In the genomic region with DNA sequence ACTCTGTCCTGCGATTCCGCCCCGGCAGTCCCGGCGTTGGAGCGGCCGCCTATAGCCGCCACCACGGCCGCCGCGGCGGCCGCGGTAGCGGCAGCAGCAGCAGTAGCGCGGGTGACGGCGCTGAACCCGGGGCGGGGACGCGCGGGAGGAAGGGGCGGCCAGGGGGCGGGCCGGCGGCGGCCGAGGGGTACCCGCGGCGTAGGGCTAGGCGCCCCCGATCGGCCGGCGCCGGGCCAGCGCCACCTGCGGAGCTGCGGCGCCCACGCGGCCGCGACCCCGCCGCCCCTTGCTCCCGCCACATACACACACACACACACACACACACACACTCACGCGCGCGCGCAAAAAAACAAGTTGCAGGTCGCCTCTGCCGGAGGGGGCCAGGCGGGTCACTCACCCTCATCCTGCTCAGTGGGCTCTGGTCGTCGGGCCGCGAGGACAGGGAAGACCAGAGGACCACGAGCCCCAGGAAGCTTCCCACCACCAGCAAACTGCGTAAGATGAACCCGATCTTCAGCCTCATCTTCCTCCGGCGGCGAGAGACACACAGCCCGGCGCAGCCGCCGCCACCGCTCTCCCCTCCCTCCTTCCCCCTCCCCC, we compare ENCODE assay signal across 8 mouse cellular contexts. TPM values are rescaled to one million over a fixed set of nuclear protein-coding genes. Genes with fewer than 3 reads are reported as not detected.
DNase-seq lines count a peak whose midpoint lies in the region; ATAC-seq lines count a peak whose summit lies in the region.

A gene (minus strand): TSS at position 577 of the 600 bp plus-strand sequence.

- ATAC-seq in inflammation-experienced regulatory T-cells, adult 6 months: peak; percentile 52

- DNase-seq in WW6 (ENCODE audit: low read depth, low spot score): peak; percentile 28
- DNase-seq in cerebellum, postnatal 25 days: peak; percentile 81 to 83
- peak; percentile 67 for DNase-seq in gastrocnemius, postnatal 14 days
- peak; percentile 49 to 60 for DNase-seq in left cerebral cortex, postnatal 36 days (ENCODE audit: low spot score in 2 of 2)
- peak; percentile 68 for DNase-seq in mesoderm, embryonic 11.5 days (ENCODE audit: low read depth, low spot score)
- DNase-seq in right cerebral cortex, postnatal 36 days (ENCODE audit: low spot score in 2 of 2): peak; percentile 9 to 24
- DNase-seq in urinary bladder, postnatal 4 days (ENCODE audit: low spot score in 2 of 2): peak; percentile 65 to 67

- intact Hi-C loops in gastrocnemius, postnatal 14 days (cut with DNase I; ENCODE audit: low total_unique reads): loop anchor here (10.0 kb wide), 1 partner anchor 78 kb away; no protein-coding TSS in a partner anchor
- intact Hi-C loops in left cerebral cortex, postnatal 36 days (cut with DNase I): loop anchor here (5.0 kb wide), 2 partner anchors 75 to 140 kb away; no protein-coding TSS in a partner anchor

RNA-seq across cellular contexts. Expression of the gene that starts here (rescaled TPM):
- total RNA-seq in gastrocnemius, postnatal 14 days (2021): 1 to 10 TPM; 3.5 to 4.9 TPM
- polyA plus RNA-seq in inflammation-experienced regulatory T-cells, adult 6 months (2017; shearing (Covaris generic)): 10 to 100 TPM; 27.5 to 30.5 (median 29.3) TPM
- total RNA-seq in left cerebral cortex, postnatal 36 days (2021): 1 to 10 TPM; 7.5 to 9.8 TPM

Comparison
In these comparisons a context has a peak if more than half of its experiments do, and no peak if none do; other contexts are left out.
1. Peak in every context shown above with its lines: DNase-seq and ATAC-seq.
2. DNase-seq: peak in every context shown above with its lines; median percentile 82 in cerebellum, postnatal 25 days; 68 in mesoderm, embryonic 11.5 days; 67 in gastrocnemius, postnatal 14 days; 66 in urinary bladder, postnatal 4 days; 54 in left cerebral cortex, postnatal 36 days; 28 in WW6; 16 in right cerebral cortex, postnatal 36 days.